Mouse (Mus musculus) megakaryocyte, embryonic 14.5 days (primary cell): Measurements from ENCODE around the gene Dapp1.

Source experiments
- FLI1 ChIP-seq: IDR thresholded peaks from 2 replicates; pipeline ENCODE4 v1.6.1; 2012; ENCODE audit warnings: low read length, inconsistent platforms, mixed read lengths
- GATA1 ChIP-seq: IDR thresholded peaks from 3 replicates; pipeline ENCODE4 v1.6.1; 2012; ENCODE audit warnings: mixed read lengths, low read length, inconsistent platforms, borderline replicate concordance

GRCm38 (mm10) chr3:137895196-137895595 is 86.1 kb downstream of the Dapp1 start:
- TF ChIP-seq GATA1 (no peak), FLI1 (no peak)
